ENCODE assay signal across 8 mouse cellular contexts in genomic region chr1:179668836-179669537, GRCm38 (mm10). TPM values are rescaled to one million over a fixed set of nuclear protein-coding genes. Genes with fewer than 3 reads are reported as not detected.
DNase-seq lines count a peak whose midpoint lies in the region; ATAC-seq and TF ChIP-seq lines count a peak whose summit lies in the region.

No protein-coding gene starts in this region.

- WGBS in heart, embryonic 16.5 days, result 19% methylated on average over 12 of the region's 12 CpGs
- WGBS in heart, postnatal 0 days, result 16% methylated on average over 12 of the region's 12 CpGs
- WGBS in lung, embryonic 16.5 days, result 11% methylated on average over 12 of the region's 12 CpGs
- WGBS in stomach, embryonic 16.5 days, result 18% methylated on average over 12 of the region's 12 CpGs

- H3K27ac ChIP-seq in heart, embryonic 16.5 days (ENCODE audit: low read length), result peak overlapping the region; percentile 93
- peak overlapping the region; percentile 80 for H3K27ac ChIP-seq in heart, postnatal 0 days (ENCODE audit: low read depth)
- H3K27ac ChIP-seq in lung, embryonic 16.5 days (ENCODE audit: low read length), result peak overlapping the region; percentile 86
- peak overlapping the region; percentile 75 for H3K27ac ChIP-seq in stomach, embryonic 16.5 days (ENCODE audit: low read length)

- TF ChIP-seq EP300 in heart, postnatal 0 days (IDR thresholded peaks at IDR 0.05; ENCODE audit: low read depth), result no peak

- peaks cover 5% of the 10 kb centered on the region; the same call in 1 of the 2 replicates for H3K4me1 ChIP-seq in heart, embryonic 16.5 days (ENCODE audit: control insufficient read depth, insufficient read depth, low read length)
- H3K4me1 ChIP-seq in heart, postnatal 0 days (ENCODE audit: control insufficient read depth, insufficient read depth), result 0 out of 2 replicates have a peak, but pooled peaks cover 3% of the 10 kb centered on the region
- H3K4me1 ChIP-seq in lung, embryonic 16.5 days (replicated peaks; ENCODE audit: control insufficient read depth, insufficient read depth, low read length), result peaks cover 4% of the 10 kb centered on the region
- peaks cover 11% of the 10 kb centered on the region for H3K4me1 ChIP-seq in stomach, embryonic 16.5 days (ENCODE audit: control insufficient read depth, insufficient read depth, low read length)

- ATAC-seq in heart, embryonic 16.5 days (replicated peaks; ENCODE audit: extremely low read depth, insufficient read depth, low FRiP score), result no peak
- no peak for ATAC-seq in heart, postnatal 0 days (ENCODE audit: insufficient read depth, low read depth)
- ATAC-seq in lung, embryonic 16.5 days (ENCODE audit: low read depth), result no peak
- ATAC-seq in stomach, embryonic 16.5 days (ENCODE audit: insufficient read depth, low FRiP score), result no peak

- no peaks in the 10 kb centered on the region for H3K9me3 ChIP-seq in heart, embryonic 16.5 days (replicated peaks; ENCODE audit: control insufficient read depth, low read length)
- no peaks in the 10 kb centered on the region for H3K9me3 ChIP-seq in heart, postnatal 0 days (replicated peaks; ENCODE audit: control insufficient read depth, low read length)
- H3K9me3 ChIP-seq in lung, embryonic 16.5 days (ENCODE audit: control insufficient read depth, low read length), result no peaks in the 10 kb centered on the region
- H3K9me3 ChIP-seq in stomach, embryonic 16.5 days (replicated peaks; ENCODE audit: control insufficient read depth, low read length), result no peaks in the 10 kb centered on the region

- peaks cover 8% of the 10 kb centered on the region; the same call in 1 of the 2 replicates for H3K36me3 ChIP-seq in heart, embryonic 16.5 days (ENCODE audit: control insufficient read depth, insufficient read depth)
- peaks cover 28% of the 10 kb centered on the region for H3K36me3 ChIP-seq in heart, postnatal 0 days (replicated peaks; ENCODE audit: control insufficient read depth, insufficient read depth, low read length)
- H3K36me3 ChIP-seq in lung, embryonic 16.5 days (ENCODE audit: control insufficient read depth, insufficient read depth, low read length), result peaks cover 6% of the 10 kb centered on the region; the same call in 1 of the 2 replicates
- H3K36me3 ChIP-seq in stomach, embryonic 16.5 days (ENCODE audit: control insufficient read depth, insufficient read depth, low read length), result 0 out of 2 replicates have a peak, but pooled peaks cover 3% of the 10 kb centered on the region

- intact Hi-C loops in heart, postnatal 25 days (cut with DNase I), result no loop called here

- DNase-seq in heart, postnatal 25 days (ENCODE audit: low spot score), result no peak
- peak; percentile 57 for DNase-seq in NIH3T3 (ENCODE audit: low read depth)
- peak; percentile 39 for DNase-seq in heart, postnatal 0 days (ENCODE audit: low spot score)
- DNase-seq in adrenal gland, adult 2 months, result no peak
- no peak for DNase-seq in adrenal gland, adult (ENCODE audit: inconsistent age in 2 of 2, low spot score in 1 of 2)

- no peaks in the 10 kb centered on the region for H3K27me3 ChIP-seq in heart, embryonic 16.5 days (ENCODE audit: control insufficient read depth, insufficient read depth, low read length)
- H3K27me3 ChIP-seq in heart, postnatal 0 days (ENCODE audit: control insufficient read depth, insufficient read depth, low read length), result no peaks in the 10 kb centered on the region
- no peaks in the 10 kb centered on the region for H3K27me3 ChIP-seq in lung, embryonic 16.5 days (ENCODE audit: control insufficient read depth, insufficient read depth, low read depth, low read length)
- H3K27me3 ChIP-seq in stomach, embryonic 16.5 days (ENCODE audit: control insufficient read depth, insufficient read depth, low read length), result no peaks in the 10 kb centered on the region

- H3K4me2 ChIP-seq in heart, embryonic 16.5 days (ENCODE audit: low read depth, low read length), result peak overlapping the region; percentile 87
- H3K4me2 ChIP-seq in heart, postnatal 0 days (ENCODE audit: low read depth, low read length), result peak overlapping the region; percentile 85
- peak overlapping the region; percentile 92 for H3K4me2 ChIP-seq in lung, embryonic 16.5 days (ENCODE audit: low read depth, low read length)
- peak overlapping the region; percentile 81 for H3K4me2 ChIP-seq in stomach, embryonic 16.5 days (ENCODE audit: low read depth, low read length)

- H3K9ac ChIP-seq in heart, embryonic 16.5 days (ENCODE audit: low read length), result peak overlapping the region; percentile 91
- peak overlapping the region; percentile 80 for H3K9ac ChIP-seq in heart, postnatal 0 days (replicated peaks; ENCODE audit: low read depth, low read length)
- peak overlapping the region; percentile 80 for H3K9ac ChIP-seq in lung, embryonic 16.5 days (ENCODE audit: low read length)
- H3K9ac ChIP-seq in stomach, embryonic 16.5 days (ENCODE audit: low read length), result peak overlapping the region; percentile 89

- TF ChIP-seq CTCF in heart, postnatal 0 days (IDR thresholded peaks at IDR 0.05; ENCODE audit: low read depth), result no peak; the same call in 1 of the 2 replicates

- H3K4me3 ChIP-seq in heart, embryonic 16.5 days (ENCODE audit: low read length), result peak overlapping the region; percentile 74
- peak overlapping the region; percentile 60 for H3K4me3 ChIP-seq in heart, postnatal 0 days (ENCODE audit: low read depth, low read length)
- H3K4me3 ChIP-seq in lung, embryonic 16.5 days (ENCODE audit: low read length), result peak overlapping the region; percentile 90
- H3K4me3 ChIP-seq in stomach, embryonic 16.5 days (replicated peaks; ENCODE audit: low read length), result peak overlapping the region; percentile 87

RNA-seq across cellular contexts. Expression of gene Sccpdh, which starts 1.0 kb away (rescaled TPM):
- polyA plus RNA-seq in heart, embryonic 16.5 days (2015; fragmentation: Nextera tagmentation; extraction: Ambion mirVana), result 104 and 109 TPM in 2 replicates
- 10 to 100 TPM; 56.1 to 61.9 TPM for total RNA-seq in heart, postnatal 25 days (2021)
- total RNA-seq in heart, postnatal 0 days (2014; rRNA removed; ENCODE audit: low replicate concordance), result 65.2 and 75.5 TPM in 2 replicates
- 116 and 122 TPM in 2 replicates for polyA plus RNA-seq in heart, postnatal 0 days (2015; fragmentation: Nextera tagmentation; extraction: Ambion mirVana)
- polyA plus RNA-seq in lung, embryonic 16.5 days (2015; fragmentation: Nextera tagmentation; extraction: Ambion mirVana), result 74.5 and 76.7 TPM in 2 replicates
- 55.2 and 65.1 TPM in 2 replicates for polyA plus RNA-seq in stomach, embryonic 16.5 days (2015; fragmentation: Nextera tagmentation; extraction: Ambion mirVana)
- total RNA-seq in adrenal gland, adult 2 months (2021), result 10 to 100 TPM; 31.0 to 37.0 TPM
- polyA plus RNA-seq in adrenal gland, adult 2 months (2012; rRNA removed), result 6.8 and 8.9 TPM in 2 replicates

Comparison
In these comparisons a context has a peak if more than half of its experiments do, and no peak if none do; other contexts are left out.
1. DNase-seq: peak in NIH3T3 (single experiment) and heart, postnatal 0 days (single experiment); none in heart, postnatal 25 days (single experiment), adrenal gland, adult 2 months (single experiment) and adrenal gland, adult (0 of 2).
2. Peak in every context shown above with its lines, with median percentiles within 50 percentile points of each other: H3K27ac ChIP-seq, H3K4me2 ChIP-seq, H3K4me3 ChIP-seq and H3K9ac ChIP-seq.